Mouse (Mus musculus) left cerebral cortex, adult 11 months (tissue): Measurements from ENCODE around the gene Tpsab1.

ENCODE experiments used
- DNase-seq: peaks from one replicate; pipeline ENCODE4 v3.0.0; 2022; ENCODE audit warnings: low spot score

The Tpsab1 gene

GRCm38 (mm10) chr17:25345462-25345861 lies at the start of gene Tpsab1:
TSS of gene Tpsab1 (minus strand) at chr17:25345562.
- DNase-seq: no peak

GRCm38 (mm10) chr17:25394526-25394925 lies 49.2 kb upstream of the Tpsab1 start:
- no peak for DNase-seq

DNA sequence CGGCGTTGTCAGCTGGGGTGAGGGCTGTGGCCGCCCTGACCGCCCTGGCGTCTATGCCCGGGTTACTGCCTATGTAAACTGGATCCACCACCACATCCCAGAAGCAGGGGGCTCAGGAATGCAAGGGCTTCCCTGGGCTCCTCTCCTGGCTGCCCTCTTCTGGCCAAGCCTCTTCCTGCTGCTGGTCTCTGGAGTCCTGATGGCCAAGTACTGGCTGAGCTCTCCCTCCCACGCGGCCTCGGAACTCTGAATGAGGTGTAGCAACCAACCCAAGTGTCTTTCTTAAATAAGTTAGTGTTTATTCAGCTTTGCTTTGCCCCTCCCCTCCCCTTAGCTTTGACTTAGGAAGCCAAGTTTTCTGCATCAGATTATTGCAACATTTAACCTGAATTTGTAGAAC lies 28.6 kb upstream of the Tpsab1 start:
- no peak for DNase-seq

DNA sequence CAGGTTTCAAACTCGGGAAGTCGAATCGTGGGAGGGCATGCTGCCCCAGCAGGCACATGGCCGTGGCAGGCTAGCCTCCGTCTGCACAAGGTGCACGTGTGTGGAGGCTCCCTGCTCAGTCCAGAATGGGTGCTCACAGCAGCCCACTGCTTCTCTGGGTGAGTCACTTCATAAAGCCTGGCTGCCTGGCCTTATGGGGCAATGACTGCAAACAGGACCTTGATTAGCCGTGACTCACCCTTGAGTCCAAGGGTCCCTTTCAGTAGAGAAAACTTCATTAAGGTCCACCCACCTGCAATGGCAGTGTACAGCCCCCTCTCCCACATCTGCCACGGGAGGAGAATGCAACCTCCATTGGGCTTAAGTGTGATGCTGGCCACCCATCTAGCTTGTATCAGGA lies 27.1 kb upstream of the Tpsab1 start:
- no peak for DNase-seq

- no peak for DNase-seq
Measured at GRCm38 (mm10) chr17:25368973-25369372, 23.6 kb upstream of the Tpsab1 start, which contains the start of gene Tpsg1. TSS of gene Tpsg1 (plus strand) at chr17:25369273.

GRCm38 (mm10) chr17:25366005-25366404 lies 20.6 kb upstream of the Tpsab1 start, which contains the start of gene Tpsb2:
TSS of gene Tpsb2 (plus strand) at chr17:25366305.
- DNase-seq: no peak

GRCm38 (mm10) chr17:25363726-25364125 lies 18.4 kb upstream of the Tpsab1 start:
- DNase-seq: no peak

DNA sequence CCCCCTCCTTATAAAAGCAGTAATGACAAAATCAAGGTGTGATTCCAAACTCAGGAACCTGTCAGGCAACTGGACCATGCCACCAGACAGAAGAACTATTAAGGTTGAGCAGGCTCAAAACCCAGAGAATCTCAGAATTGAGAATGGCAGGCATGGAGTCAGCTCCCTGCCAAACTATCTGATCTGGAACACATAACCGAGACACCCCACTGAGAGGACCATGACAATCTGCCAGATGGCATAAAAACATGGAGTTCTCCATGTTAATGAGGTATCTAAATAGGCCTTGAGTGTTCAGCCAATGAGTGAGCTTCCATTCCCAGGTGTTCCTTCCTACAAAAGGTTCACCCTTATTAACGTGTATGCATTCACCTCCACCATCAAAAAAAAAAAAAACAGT lies 15.9 kb upstream of the Tpsab1 start:
- DNase-seq: no peak

DNA sequence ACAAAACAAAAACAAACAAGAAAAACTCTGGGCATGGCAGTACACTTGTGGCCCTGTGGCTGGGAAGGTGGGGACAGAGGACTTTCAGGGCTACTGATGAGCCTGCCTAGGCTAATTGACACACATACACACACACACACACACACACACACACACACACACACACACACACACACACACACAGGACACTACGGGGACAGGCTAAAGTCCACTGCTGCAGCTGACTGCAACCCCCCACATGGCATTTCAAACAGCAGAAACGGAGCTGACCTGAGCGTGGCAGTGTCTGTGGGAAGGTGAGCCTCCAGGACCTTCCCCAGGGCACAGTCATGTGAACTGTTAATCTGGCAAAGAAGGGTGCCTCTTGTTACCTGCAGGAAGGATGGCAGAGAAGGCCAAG lies 3.9 kb downstream of the Tpsab1 start:
- DNase-seq: no peak

DNA sequence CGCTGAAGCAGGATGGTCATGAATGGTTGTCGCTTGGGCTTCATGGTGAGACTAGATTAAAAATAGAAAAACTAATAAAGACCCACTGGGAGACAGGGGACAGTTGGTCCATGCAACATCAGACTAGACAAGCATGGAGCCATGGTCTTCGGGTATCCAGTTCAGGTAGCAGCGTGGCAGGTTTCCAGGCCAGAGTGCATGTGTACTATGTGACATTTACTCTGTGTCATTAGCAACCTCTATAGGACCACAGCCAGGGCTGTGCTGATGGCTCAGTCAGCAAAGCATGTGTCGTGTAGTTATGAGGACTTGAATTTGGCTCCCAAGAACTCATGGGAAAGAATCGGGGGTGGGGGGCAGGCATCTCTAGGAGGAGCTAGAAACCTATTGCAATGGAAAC lies 5.4 kb downstream of the Tpsab1 start:
- DNase-seq: no peak

- DNase-seq: no peak
Measured at GRCm38 (mm10) chr17:25338218-25338617, 7.1 kb downstream of the Tpsab1 start.

GRCm38 (mm10) chr17:25333943-25334342 lies 11.4 kb downstream of the Tpsab1 start:
- DNase-seq: no peak

DNA sequence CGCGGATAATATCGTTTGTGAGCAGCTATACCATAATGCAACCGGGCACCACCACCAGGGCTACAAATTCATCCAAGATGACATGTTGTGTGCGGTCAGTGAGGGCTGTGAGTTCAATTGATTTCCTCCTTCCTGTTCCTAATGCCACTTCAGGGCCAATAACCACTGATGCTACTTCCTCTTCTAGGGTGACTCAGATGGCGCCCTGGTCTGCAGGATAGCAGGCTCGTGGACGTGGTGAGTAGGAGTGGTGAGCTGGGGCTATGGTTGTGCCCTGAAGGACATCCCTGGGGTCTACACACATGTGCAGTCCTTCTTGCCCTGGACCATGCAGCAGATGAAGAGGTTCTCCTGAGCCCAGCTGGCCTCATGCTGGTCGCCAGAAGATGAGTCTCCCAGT lies 13.0 kb downstream of the Tpsab1 start:
- no peak for DNase-seq

- DNase-seq: no peak
Measured at GRCm38 (mm10) chr17:25322930-25323329, 22.4 kb downstream of the Tpsab1 start.

- no peak for DNase-seq
Measured at GRCm38 (mm10) chr17:25320819-25321218, 24.5 kb downstream of the Tpsab1 start.

GRCm38 (mm10) chr17:25318354-25318753 lies 27.0 kb downstream of the Tpsab1 start, which contains the start of gene Prss29:
TSS of gene Prss29 (plus strand) at chr17:25318654.
- no peak for DNase-seq

DNA sequence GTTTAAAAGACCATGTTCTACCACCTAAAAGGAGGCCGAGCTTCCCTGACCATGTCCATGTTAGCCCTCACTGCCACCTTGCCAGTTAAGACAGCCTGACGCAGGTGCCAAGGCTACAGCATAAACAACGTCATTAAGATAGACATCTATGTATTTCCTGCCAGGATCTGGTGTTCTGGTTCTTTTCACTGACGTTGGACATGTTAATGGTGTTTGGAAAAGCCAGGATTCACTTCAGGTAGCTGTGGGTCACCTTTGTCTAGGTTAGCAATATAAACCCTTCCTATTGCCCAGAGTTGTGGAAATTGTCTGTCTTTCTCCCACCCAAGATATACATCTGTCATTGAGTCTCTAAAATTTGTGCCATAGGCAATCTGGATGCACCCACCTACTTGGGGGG lies 37.0 kb downstream of the Tpsab1 start, which contains the start of gene Prss28:
Gene Prss28, plus strand, starts transcription at position 301 of the 400 bp plus-strand sequence.
- no peak for DNase-seq

GRCm38 (mm10) chr17:25298094-25298493 lies 47.3 kb downstream of the Tpsab1 start, which contains the start of gene Prss34:
TSS of gene Prss34 (plus strand) at chr17:25298394.
- no peak for DNase-seq

GRCm38 (mm10) chr17:25294111-25294510 lies 51.3 kb downstream of the Tpsab1 start:
- no peak for DNase-seq

DNA sequence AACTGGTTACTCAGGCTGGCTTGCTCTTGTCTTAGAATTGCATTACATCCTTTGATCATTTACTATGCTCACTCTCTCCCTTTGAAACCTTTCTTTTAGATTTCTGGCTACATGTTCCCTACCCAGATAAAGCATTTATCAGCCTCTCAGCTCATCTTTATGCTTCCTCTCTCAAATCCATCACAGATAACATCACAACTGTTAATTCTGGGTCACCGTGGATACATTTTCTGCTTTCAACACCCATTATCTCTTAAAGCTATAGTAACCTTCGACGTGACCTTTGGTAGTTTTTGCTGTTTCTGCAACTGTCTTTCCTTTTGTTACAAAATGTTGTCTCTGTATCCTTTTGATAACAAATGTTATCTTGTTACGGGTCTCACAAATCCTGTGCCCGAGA lies 51.9 kb downstream of the Tpsab1 start:
- DNase-seq: no peak
